Mouse (Mus musculus) kidney, postnatal 0 days (tissue): ENCODE data around the gene Myo18b. TPM values are rescaled to one million over a fixed set of nuclear protein-coding genes. Genes with fewer than 3 reads are reported as not detected.

Experiments
- ATAC-seq: fragments of 200-750 bp; cut with Nextera tagmentation; replicated peaks from 2 replicates; pipeline ENCODE4 v1.8.0; 2017; ENCODE audit warnings: low read depth, moderate number of reproducible peaks, moderate TSS enrichment, moderate library complexity; ENCODE audit not compliant: low FRiP score
- DNase-seq: peaks from one replicate; pipeline ENCODE4 v3.0.0-alpha.2; 2016; ENCODE audit warnings: low spot score
- H3K27ac ChIP-seq: fragments of 300-500 bp; sonication (generic); 2 replicates; pipeline ENCODE4 v1.5.1; 2014; ENCODE audit warnings: mild to moderate bottlenecking
- H3K27me3 ChIP-seq: fragments of 300-500 bp; sonication (generic); 2 replicates; pipeline ENCODE4 v1.6.1; 2014; ENCODE audit warnings: low read length, mixed read lengths; ENCODE audit not compliant: insufficient read depth
- H3K36me3 ChIP-seq: fragments of 300-500 bp; sonication (generic); 2 replicates; pipeline ENCODE4 v1.6.1; 2014; ENCODE audit warnings: low read length, mixed read lengths; ENCODE audit not compliant: insufficient read depth
- H3K4me1 ChIP-seq: fragments of 300-500 bp; sonication (generic); replicated peaks from 2 replicates; pipeline ENCODE4 v1.6.1; 2014; ENCODE audit warnings: antibody characterized with exemption, low read length, mixed read lengths; ENCODE audit not compliant: insufficient read depth
- H3K4me2 ChIP-seq: fragments of 300-500 bp; sonication (generic); 2 replicates; pipeline ENCODE4 v1.6.1; 2014; ENCODE audit warnings: mild to moderate bottlenecking, low read length, moderate library complexity, mixed read lengths
- H3K4me3 ChIP-seq: fragments of 300-500 bp; sonication (generic); replicated peaks from 2 replicates; pipeline ENCODE4 v1.5.1; 2014; ENCODE audit warnings: low read depth, low read length
- H3K9ac ChIP-seq: fragments of 300-500 bp; sonication (generic); 2 replicates; pipeline ENCODE4 v1.6.1; 2014; ENCODE audit warnings: low read depth, low read length
- H3K9me3 ChIP-seq: fragments of 300-500 bp; sonication (generic); replicated peaks from 2 replicates; pipeline ENCODE4 v1.6.1; 2016; ENCODE audit warnings: low read length, inconsistent platforms, mixed read lengths
- CTCF ChIP-seq: IDR thresholded peaks from 2 replicates; pipeline ENCODE4 v1.5.1; 2016; ENCODE audit warnings: antibody characterized with exemption, low read depth, mild to moderate bottlenecking, moderate library complexity
- WGBS: fragments of 180-500 bp; shearing (Covaris S2); extraction: QIAGEN DNeasy Blood & Tissue Kit; methylation state at CpG from one replicate; pipeline ENCODE4 v1.1.7; 2014; 5-methylcytosine and 5-hydroxymethylcytosine counted together
- polyA plus RNA-seq: library from polyadenylated mRNA; unstranded; fragments of >200 nt; fragmentation: Nextera tagmentation; extraction: Ambion mirVana; gene quantifications from 2 replicates; pipeline ENCODE4 v1.2.1, GENCODE M21; 2015

Gene Myo18b
- polyA plus RNA-seq, 1 experiment from 2014 or later: 0.13 TPM

- no peaks in the 10 kb centered on the region for H3K36me3 ChIP-seq
- H3K27ac ChIP-seq: no peak overlapping the region
- H3K4me2 ChIP-seq: no peak overlapping the region
- ATAC-seq (no peak), DNase-seq (no peak)
- H3K9me3 ChIP-seq: no peaks in the 10 kb centered on the region
- no peaks in the 10 kb centered on the region for H3K4me1 ChIP-seq
- H3K4me3 ChIP-seq: no peak overlapping the region
- TF ChIP-seq CTCF: no peak
- H3K9ac ChIP-seq: no peak overlapping the region
- 32% methylated on average over 8 of the region's 8 CpGs for WGBS
- no peaks in the 10 kb centered on the region for H3K27me3 ChIP-seq
Observed at GRCm38 (mm10) chr5:112747306-112747930, 148.7 kb downstream of the Myo18b start.

GRCm38 (mm10) chr5:112745176-112745575 is 151.0 kb downstream of the Myo18b start:
- 79% methylated on average over 6 of the region's 6 CpGs for WGBS
- Histone ChIP-seq H3K4me3 (no peak overlapping the region), H3K4me1 (no peaks in the 10 kb centered on the region), H3K4me2 (no peak overlapping the region), H3K27ac (no peak overlapping the region), H3K9me3 (no peaks in the 10 kb centered on the region), H3K27me3 (no peaks in the 10 kb centered on the region), H3K9ac (no peak overlapping the region), H3K36me3 (no peaks in the 10 kb centered on the region)
- no peak for DNase-seq
- no peak for TF ChIP-seq CTCF
- no peak for ATAC-seq

- no peak for TF ChIP-seq CTCF
- Histone ChIP-seq H3K4me3 (no peak overlapping the region), H3K27me3 (no peaks in the 10 kb centered on the region), H3K36me3 (no peaks in the 10 kb centered on the region), H3K9ac (no peak overlapping the region), H3K4me2 (no peak overlapping the region), H3K27ac (no peak overlapping the region), H3K9me3 (no peaks in the 10 kb centered on the region), H3K4me1 (no peaks in the 10 kb centered on the region)
- DNase-seq (no peak), ATAC-seq (no peak)
- 55% methylated on average over 11 of the region's 11 CpGs for WGBS
Observed at GRCm38 (mm10) chr5:112744571-112744970, 151.6 kb downstream of the Myo18b start.

GRCm38 (mm10) chr5:112743121-112743520 is 153.0 kb downstream of the Myo18b start:
- Histone ChIP-seq H3K4me3 (no peak overlapping the region), H3K27ac (no peak overlapping the region), H3K4me2 (no peak overlapping the region), H3K27me3 (no peaks in the 10 kb centered on the region), H3K4me1 (no peaks in the 10 kb centered on the region), H3K36me3 (no peaks in the 10 kb centered on the region), H3K9ac (no peak overlapping the region), H3K9me3 (no peaks in the 10 kb centered on the region)
- 50% methylated on average over 9 of the region's 9 CpGs for WGBS
- ATAC-seq: no peak
- TF ChIP-seq CTCF: no peak
- DNase-seq: no peak

GRCm38 (mm10) chr5:112740651-112741050 is 155.5 kb downstream of the Myo18b start:
- WGBS: 76% methylated on average over 12 of the region's 12 CpGs
- H3K9ac ChIP-seq: no peak overlapping the region
- H3K27me3 ChIP-seq: no peaks in the 10 kb centered on the region
- H3K36me3 ChIP-seq: no peaks in the 10 kb centered on the region
- no peaks in the 10 kb centered on the region for H3K9me3 ChIP-seq
- 0 out of 2 replicates have a peak, but pooled peaks have one; percentile 17 for TF ChIP-seq CTCF
- no peak overlapping the region for H3K4me2 ChIP-seq
- DNase-seq: no peak
- no peak for ATAC-seq
- H3K4me3 ChIP-seq: no peak overlapping the region
- H3K4me1 ChIP-seq: no peaks in the 10 kb centered on the region
- no peak overlapping the region for H3K27ac ChIP-seq

GRCm38 (mm10) chr5:112735040-112735439 is 161.1 kb downstream of the Myo18b start:
- Histone ChIP-seq H3K36me3 (no peaks in the 10 kb centered on the region), H3K4me1 (no peaks in the 10 kb centered on the region), H3K9ac (no peak overlapping the region), H3K27me3 (no peaks in the 10 kb centered on the region), H3K4me3 (no peak overlapping the region), H3K27ac (no peak overlapping the region), H3K4me2 (no peak overlapping the region), H3K9me3 (no peaks in the 10 kb centered on the region)
- DNase-seq: no peak
- no peak for TF ChIP-seq CTCF
- no peak for ATAC-seq
- 71% methylated on average over 5 of the region's 5 CpGs for WGBS

- DNase-seq: no peak
Observed at GRCm38 (mm10) chr5:112730604-112731003, 165.6 kb downstream of the Myo18b start.

More at GRCm38 (mm10) chr5:112730604-112731003, 165.6 kb downstream of the Myo18b start:
- no peaks in the 10 kb centered on the region for H3K27me3 ChIP-seq
- H3K9ac ChIP-seq: no peak overlapping the region
- no peaks in the 10 kb centered on the region for H3K36me3 ChIP-seq
- no peak for TF ChIP-seq CTCF
- no peaks in the 10 kb centered on the region for H3K9me3 ChIP-seq
- no peak overlapping the region for H3K4me2 ChIP-seq
- 13% methylated on average over 10 of the region's 10 CpGs for WGBS
- ATAC-seq: no peak
- H3K27ac ChIP-seq: no peak overlapping the region
- H3K4me3 ChIP-seq: no peak overlapping the region
- H3K4me1 ChIP-seq: no peaks in the 10 kb centered on the region
